Mouse (Mus musculus): Measurements from ENCODE around the gene Vpreb1.
A peak's percentile ranks its signal among the peaks of the same experiment; 100 is the strongest.
"Not testable (repeated sequence)": the region's sequence is repeated elsewhere in the genome, so short reads cannot be mapped to it uniquely, and the experiment has no call there.

The Vpreb1 gene

GRCm38 (mm10) chr16:16856054-16856453 lies 14.6 kb downstream of the Vpreb1 start:
- not testable (repeated sequence) for DNase-seq (ENCODE audit: extremely low spot score, low spot score)

GRCm38 (mm10) chr16:16855541-16855940 lies 15.1 kb downstream of the Vpreb1 start:
- DNase-seq (ENCODE audit: extremely low spot score, low spot score) = no peak

GRCm38 (mm10) chr16:16854836-16855235 lies 15.8 kb downstream of the Vpreb1 start:
- peak; percentile 19 for DNase-seq (ENCODE audit: extremely low spot score, low spot score)

- DNase-seq (ENCODE audit: extremely low spot score, low spot score) = no peak
Observed at GRCm38 (mm10) chr16:16852411-16852810, 18.2 kb downstream of the Vpreb1 start.

- DNase-seq (ENCODE audit: extremely low spot score, low spot score) = no peak
Observed at GRCm38 (mm10) chr16:16849196-16849595, 21.4 kb downstream of the Vpreb1 start.

GRCm38 (mm10) chr16:16829671-16830070 lies 41.0 kb downstream of the Vpreb1 start:
- DNase-seq (ENCODE audit: extremely low spot score, low spot score) = no peak

- peak; percentile 63 for DNase-seq (ENCODE audit: extremely low spot score, low spot score)
Observed at GRCm38 (mm10) chr16:16828757-16829615, 41.7 kb downstream of the Vpreb1 start, which contains the start of gene Spag6l. Gene Spag6l (minus strand): TSS chr16:16829456.

- DNase-seq (ENCODE audit: extremely low spot score, low spot score) = no peak
Observed at GRCm38 (mm10) chr16:16826223-16826622, 44.4 kb downstream of the Vpreb1 start.

GRCm38 (mm10) chr16:16825476-16825875 lies 45.2 kb downstream of the Vpreb1 start:
- DNase-seq (ENCODE audit: extremely low spot score, low spot score) = no peak
